Mouse (Mus musculus): Measurements from ENCODE around the gene Tdp2.

DNA sequence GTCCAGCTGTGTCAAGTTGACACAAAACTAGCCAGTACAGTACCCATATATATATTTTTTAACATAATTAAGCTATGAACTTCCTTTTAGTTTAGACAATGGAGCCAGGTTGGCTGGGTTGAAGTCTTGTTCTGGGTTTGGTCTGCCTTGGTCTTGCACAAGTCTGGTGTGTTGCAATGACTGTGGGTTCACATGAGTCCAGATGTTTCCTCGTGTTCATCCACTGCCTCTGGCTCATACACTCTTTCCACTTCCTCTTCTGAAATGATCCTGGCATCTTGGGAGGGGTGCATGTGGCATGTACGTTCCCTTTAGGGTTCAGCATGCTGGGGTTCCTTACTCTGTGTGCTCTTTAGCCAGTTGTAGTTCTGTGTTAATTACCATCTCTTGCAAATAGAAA, 40.1 kb upstream of the Tdp2 start:
- TF ChIP-seq POLR2A (IDR thresholded peaks at IDR 0.05; ENCODE audit: borderline replicate concordance, extremely low read depth, low read depth, low read length) (no peak), CTCF (IDR thresholded peaks at IDR 0.05; ENCODE audit: insufficient read depth, low read length) (no peak)
